Mouse (Mus musculus): Measurements from ENCODE around the gene Ralgapa2.
A peak's percentile ranks its signal among the peaks of the same experiment; 100 is the strongest.

Gene Ralgapa2

GRCm38 (mm10) chr2:146259787-146260560, 252.2 kb downstream of the Ralgapa2 start:
- DNase-seq (ENCODE audit: low spot score in 2 of 2) = no peak

- DNase-seq (ENCODE audit: low spot score in 2 of 2) = peak; percentile 54 to 55
Measured at GRCm38 (mm10) chr2:146258736-146259469, 253.2 kb downstream of the Ralgapa2 start.

GRCm38 (mm10) chr2:146257609-146258008, 254.5 kb downstream of the Ralgapa2 start:
- no peak for DNase-seq (ENCODE audit: low spot score in 2 of 2)

- DNase-seq (ENCODE audit: low spot score in 2 of 2) = no peak
Measured at GRCm38 (mm10) chr2:146257037-146257436, 255.1 kb downstream of the Ralgapa2 start.

GRCm38 (mm10) chr2:146256321-146256875, 255.7 kb downstream of the Ralgapa2 start:
- peak in 1 of 2 experiments; percentile 24 for DNase-seq (ENCODE audit: low spot score in 2 of 2)

GRCm38 (mm10) chr2:146255636-146256035, 256.5 kb downstream of the Ralgapa2 start:
- DNase-seq (ENCODE audit: low spot score in 2 of 2) = no peak

GRCm38 (mm10) chr2:146254387-146254786, 257.8 kb downstream of the Ralgapa2 start:
- no peak for DNase-seq (ENCODE audit: low spot score in 2 of 2)

GRCm38 (mm10) chr2:146250236-146250904, 261.8 kb downstream of the Ralgapa2 start:
- DNase-seq (ENCODE audit: low spot score in 2 of 2) = no peak

- no peak for DNase-seq (ENCODE audit: low spot score in 2 of 2)
Measured at GRCm38 (mm10) chr2:146249033-146249432, 263.1 kb downstream of the Ralgapa2 start.

- no peak for DNase-seq (ENCODE audit: low spot score in 2 of 2)
Measured at GRCm38 (mm10) chr2:146247576-146247975, 264.6 kb downstream of the Ralgapa2 start.

GRCm38 (mm10) chr2:146246409-146247075, 265.6 kb downstream of the Ralgapa2 start:
- DNase-seq (ENCODE audit: low spot score in 2 of 2) = peak; percentile 37 to 52

- no peak for DNase-seq (ENCODE audit: low spot score in 2 of 2)
Measured at GRCm38 (mm10) chr2:146245401-146245800, 266.7 kb downstream of the Ralgapa2 start.

- DNase-seq (ENCODE audit: low spot score in 2 of 2) = no peak
Measured at GRCm38 (mm10) chr2:146244049-146244448, 268.1 kb downstream of the Ralgapa2 start.

GRCm38 (mm10) chr2:146239196-146239747, 272.9 kb downstream of the Ralgapa2 start:
- DNase-seq (ENCODE audit: low spot score in 2 of 2) = no peak

- DNase-seq (ENCODE audit: low spot score in 2 of 2) = no peak
Measured at GRCm38 (mm10) chr2:146231485-146231884, 280.7 kb downstream of the Ralgapa2 start.

- DNase-seq (ENCODE audit: low spot score in 2 of 2) = no peak
Measured at GRCm38 (mm10) chr2:146228435-146228834, 283.7 kb downstream of the Ralgapa2 start.

GRCm38 (mm10) chr2:146227646-146228045, 284.5 kb downstream of the Ralgapa2 start:
- DNase-seq (ENCODE audit: low spot score in 2 of 2) = no peak

- no peak for DNase-seq (ENCODE audit: low spot score in 2 of 2)
Measured at GRCm38 (mm10) chr2:146226484-146226883, 285.7 kb downstream of the Ralgapa2 start.

GRCm38 (mm10) chr2:146225818-146226217, 286.3 kb downstream of the Ralgapa2 start:
- DNase-seq (ENCODE audit: low spot score in 2 of 2) = no peak

- DNase-seq (ENCODE audit: low spot score in 2 of 2) = no peak
Measured at GRCm38 (mm10) chr2:146224141-146224540, 288.0 kb downstream of the Ralgapa2 start.

Data from right cerebral cortex, adult 2 months (tissue).